Mouse (Mus musculus) T-cell, adult 2 months (primary cell): ENCODE results near the gene Bcas3.
"Not testable (repeated sequence)": the region's sequence is repeated elsewhere in the genome, so short reads cannot be mapped to it uniquely, and the experiment has no call there.

Experiments used
- DNase-seq: peaks from one replicate; pipeline ENCODE4 v3.0.0; 2022; ENCODE audit warnings: low spot score

Gene Bcas3

DNA sequence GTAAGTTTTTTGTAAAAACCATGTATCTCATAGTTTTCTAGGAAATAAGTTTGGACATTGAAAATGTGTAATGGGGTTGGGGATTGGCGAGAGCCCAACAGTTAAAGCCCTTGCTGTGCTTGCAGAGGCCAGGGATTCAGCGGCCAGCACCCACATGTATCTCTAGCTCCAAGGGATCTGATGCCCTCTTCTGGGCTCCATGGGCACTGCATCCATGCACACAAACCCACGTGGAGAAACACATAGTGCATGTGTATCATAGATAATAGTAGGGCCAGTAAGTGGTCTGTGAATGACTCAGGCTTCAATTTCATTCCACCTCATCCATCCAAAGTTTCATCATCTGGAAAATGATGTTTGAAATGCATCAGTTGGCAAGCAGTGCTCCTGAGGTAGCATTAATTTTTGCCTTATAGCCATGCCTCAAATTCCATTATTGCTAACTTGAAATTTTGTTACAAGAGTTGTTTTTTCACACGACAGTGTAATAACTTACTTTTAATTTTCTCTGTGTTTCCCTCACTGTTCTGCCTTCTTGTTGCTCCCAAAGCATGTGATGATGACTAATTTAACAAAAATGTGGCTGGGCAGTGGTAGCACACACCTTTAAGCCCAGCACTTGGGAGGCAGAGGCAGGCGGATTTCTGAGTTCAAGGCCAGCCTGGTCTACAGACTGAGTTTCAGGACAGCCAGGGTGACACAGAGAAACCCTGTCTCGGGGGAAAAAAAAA is 129.9 kb downstream of the Bcas3 start:
- no peak for DNase-seq

DNA sequence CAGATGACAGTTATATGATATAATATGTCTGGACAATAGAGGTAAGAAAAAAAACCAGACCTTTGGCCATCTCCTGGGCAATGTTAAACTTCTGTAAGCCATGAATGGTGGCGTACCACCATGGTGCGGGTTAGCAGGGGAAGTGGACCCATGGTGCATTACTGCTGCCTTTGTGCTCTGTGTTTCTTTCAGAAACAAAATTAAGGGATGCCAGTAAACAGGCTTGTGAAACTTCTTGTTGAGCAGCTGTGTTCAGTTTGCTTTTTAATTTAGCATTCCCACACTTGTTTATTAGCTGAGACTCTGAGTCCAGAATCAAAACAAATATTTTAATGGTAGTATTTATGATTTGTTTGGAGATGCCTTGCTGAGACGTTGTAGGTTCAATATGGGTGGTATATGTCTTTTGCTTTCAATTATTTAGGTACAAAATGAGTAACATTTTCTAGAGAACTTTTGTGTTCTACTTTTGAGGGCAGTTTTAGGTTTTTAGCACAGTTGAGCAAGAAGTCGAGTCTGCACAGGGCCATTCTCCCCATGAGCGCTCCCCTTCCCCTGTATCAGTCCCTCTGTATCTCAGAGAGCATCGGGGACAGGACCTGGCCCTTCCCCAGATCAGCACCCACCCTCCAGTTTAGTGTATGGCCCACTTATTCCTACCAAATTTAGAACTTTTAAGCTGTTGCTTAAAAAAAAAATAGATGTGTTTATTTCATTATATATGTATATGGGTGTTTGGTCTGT is 132.4 kb downstream of the Bcas3 start:
- DNase-seq: no peak

DNA sequence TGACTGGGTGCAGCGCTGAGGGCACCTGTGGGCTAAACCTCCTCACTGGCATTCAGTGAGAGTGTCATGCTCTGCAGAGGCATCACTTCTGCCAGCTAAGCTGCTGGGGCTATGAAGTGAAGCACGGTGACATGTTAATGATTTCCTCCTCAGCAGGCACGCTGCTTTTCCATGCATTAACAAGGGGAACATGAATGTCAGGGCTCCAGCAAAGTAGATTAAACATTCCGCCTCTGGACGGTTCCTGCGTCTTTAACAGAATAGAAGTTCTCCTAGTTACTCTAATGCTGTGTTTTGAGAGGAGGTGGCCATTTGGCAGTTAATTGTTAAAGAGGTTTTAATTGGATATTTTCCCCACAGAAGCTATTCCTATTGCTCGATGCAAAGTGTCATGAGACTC is 134.5 kb downstream of the Bcas3 start:
- no peak for DNase-seq

DNA sequence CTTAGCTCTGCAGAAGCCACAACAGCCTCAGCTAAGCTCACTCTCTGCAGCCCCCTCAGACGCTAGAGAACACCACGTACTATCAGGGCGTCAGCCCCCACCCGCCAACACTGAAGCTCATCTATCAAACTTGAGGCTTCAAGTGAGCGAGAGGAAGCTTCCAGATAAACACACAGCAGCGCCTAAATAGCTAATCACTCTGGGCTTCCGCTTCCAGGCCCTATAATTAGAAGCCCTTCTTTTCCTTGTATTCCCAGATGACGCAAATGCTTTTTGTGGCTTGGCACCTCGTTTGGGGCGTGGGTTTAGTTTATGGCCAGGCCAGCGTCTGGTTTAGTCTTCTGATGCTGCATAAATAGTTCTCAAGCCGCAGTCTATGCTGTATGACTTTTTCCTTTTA is 139.3 kb downstream of the Bcas3 start:
- no peak for DNase-seq

DNA sequence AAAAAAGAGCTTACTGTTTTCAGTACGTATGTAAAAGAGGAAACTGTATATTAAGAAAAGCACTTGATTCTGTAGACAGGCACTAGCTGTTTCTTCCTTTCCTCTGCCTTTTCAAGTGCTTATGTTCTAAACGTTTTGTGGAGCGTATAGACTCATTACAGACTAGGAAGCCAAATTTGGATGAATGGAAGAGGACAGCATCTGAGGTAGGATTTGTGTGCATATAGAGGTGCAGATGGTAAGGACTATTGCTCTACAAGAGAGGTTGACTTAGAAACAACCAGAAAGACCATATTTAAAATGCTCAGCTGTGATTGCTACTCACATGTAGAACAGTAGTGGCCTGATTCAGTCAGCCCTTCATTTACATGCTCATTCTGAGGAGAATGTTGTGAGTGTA is 139.7 kb downstream of the Bcas3 start:
- no peak for DNase-seq

DNA sequence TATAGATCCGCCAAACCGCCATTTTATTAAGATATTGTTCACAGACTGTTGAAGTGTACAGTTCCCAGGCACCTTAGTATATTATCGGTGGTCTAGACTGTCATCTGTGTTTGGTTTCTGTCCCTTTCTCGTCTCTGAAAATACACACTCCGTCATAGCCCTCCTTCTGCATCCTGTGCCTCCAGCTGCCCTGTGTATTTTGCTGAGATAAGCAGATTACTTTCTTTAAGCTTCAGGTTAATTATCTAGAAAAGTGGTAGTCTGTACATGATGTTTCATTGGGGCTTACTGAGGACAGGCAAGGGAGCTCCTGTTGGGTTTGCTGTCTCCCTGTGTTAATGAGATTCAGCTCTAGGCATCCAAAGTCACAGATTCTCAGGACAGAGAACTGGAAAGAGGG is 146.6 kb downstream of the Bcas3 start:
- no peak for DNase-seq

DNA sequence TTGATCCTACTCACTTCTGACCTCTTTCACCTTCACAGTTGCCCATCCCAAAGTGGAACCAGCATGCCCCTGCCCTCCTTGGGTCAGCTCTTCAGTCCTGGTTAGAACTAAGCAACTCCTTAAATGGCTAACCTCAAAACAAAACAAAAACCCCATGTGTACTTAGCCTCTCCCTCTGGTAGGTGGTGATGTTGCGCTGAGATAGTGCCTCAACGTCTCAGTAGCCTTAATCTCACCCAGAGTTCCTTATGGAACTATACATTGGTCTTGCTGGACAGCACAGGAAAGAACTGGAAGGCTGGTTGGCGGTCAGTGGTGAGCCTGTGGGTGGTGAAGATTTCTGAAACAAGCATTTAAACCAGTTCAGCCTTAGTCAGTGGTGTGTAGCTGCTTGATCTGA is 149.1 kb downstream of the Bcas3 start:
- DNase-seq: no peak

DNA sequence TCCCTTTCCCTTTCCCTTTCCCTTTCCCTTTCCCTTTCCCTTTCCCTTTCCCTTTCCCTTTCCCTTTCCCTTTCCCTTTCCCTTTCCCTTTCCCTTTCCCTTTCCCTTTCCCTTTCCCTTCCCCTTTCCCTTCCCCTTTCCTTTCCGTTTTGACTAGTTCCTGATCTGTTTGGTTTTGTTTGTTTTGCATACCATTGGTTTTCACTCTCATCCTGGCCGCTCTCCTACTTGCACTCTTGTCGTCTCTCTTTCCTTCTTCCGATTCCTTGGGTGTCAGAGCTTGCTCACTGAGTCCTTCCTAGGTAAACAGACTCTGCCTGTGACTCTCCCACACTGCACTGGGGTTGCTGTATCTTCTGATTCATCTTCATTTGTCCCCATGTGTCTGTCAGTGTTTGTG is 151.8 kb downstream of the Bcas3 start:
- DNase-seq: not testable (repeated sequence)

DNA sequence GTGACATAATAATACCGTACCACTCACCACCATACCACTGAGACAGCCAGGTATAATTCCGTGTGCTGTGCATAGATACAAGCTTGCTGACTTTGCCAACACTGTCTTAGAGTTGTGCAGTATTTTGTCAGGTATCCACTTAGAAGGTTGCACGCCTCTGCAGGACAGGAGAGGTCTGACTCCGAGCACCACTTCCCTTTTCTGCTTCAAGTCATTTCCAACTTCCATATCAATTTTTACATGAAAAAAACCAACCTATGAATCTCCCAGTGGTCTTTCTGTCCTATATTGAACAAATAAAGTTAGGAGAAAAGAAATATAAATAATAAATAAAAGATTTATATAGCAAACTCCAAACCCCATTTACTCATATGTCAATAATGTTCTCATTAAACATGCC is 152.8 kb downstream of the Bcas3 start:
- no peak for DNase-seq

DNA sequence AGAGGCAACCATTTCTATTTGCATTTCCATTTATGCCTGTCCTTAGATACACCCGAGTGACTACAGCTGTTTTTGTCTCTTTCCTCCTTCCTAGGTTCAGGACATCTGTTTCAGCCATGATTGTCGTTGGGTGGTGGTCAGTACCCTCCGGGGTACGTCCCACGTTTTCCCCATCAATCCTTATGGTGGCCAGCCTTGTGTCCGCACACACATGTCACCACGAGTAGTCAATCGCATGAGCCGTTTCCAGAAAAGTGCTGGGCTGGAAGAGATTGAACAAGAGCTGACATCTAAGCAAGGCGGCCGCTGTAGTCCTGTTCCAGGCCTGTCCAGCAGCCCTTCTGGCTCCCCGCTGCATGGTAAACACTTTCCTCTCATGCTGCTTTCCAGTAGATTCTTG is 156.4 kb downstream of the Bcas3 start:
- DNase-seq: no peak

DNA sequence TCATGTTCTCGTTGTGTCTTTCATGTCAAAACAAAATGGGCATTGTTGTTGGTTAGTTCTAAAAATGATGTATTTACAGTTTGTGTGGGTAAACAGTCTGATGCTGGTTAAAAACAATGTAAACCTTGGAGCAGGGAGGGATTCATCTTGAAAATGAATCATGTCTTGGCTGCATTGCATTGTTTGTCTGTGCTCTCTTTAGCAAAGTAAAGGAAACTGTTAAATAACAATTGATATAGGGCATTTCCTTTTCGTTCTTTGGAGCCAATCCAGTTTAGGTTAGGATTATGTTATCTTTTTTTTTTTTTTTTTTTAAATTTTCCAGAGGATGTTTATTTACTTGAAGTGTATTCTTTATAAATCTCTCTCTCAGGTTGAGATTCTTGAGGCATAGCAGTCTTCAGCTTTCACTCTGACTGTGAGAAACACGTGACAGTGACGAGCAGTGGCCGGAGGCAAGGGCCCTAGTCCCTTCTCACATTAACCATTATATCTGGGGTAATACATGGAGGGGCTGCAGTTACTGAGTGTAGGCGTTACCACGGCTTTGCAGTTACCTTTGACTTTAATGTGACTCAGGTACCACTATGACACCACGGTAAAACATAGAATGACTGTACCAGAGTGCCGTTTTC is 158.4 kb downstream of the Bcas3 start:
- no peak for DNase-seq

DNA sequence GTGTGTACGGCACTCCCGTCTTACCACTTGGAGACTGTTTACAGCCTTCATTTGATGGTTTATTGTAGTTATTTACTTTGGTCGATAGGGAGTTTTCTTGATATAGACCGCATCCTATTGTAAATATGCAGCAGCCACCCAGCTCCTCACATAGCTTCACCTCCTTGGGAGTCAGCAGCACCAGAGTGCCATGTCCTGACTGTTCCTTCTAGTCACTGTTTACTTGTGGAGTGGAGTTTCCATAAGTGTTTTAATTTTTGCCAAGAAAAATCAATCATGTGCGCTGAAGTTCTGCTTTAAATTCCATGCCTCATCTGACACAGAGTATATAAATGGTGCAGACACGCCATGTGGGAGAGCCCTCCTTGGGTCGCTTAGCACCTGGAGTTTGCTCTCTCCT is 163.8 kb downstream of the Bcas3 start:
- no peak for DNase-seq

DNA sequence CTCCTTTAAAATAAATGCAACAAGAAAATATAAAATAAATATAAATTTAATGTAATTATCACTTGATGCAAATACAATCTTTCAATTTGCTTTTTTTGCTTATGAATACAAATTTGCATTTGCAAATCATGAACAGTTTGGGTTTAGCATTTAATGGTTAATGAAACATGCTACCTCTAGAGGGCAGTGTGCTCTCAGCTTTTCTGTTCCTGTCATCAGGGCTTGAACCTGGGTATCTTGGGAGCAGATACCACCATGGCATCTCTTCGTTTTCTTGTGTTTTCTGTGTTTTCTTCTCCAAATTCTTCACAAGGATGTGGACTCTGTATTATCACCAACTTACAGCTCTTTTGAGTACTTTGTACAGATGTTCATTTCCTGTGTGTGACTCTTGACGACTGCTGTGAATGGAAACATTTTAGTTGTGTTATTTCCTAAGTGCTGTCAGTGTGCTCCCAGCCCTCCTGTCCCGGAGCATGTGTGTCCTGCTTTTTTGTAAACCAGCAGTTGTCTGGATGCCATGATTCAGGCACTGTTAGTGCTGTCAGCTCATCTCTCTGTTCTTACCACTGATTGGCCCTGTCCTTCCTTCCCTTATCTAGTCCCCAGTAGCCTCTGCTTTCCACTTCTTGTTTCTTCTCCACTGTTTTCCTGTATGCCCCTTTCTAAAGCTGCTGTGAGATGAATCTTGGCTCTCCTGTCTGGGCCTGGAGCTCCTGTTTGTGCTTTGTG is 165.2 kb downstream of the Bcas3 start:
- DNase-seq: peak; percentile 1

DNA sequence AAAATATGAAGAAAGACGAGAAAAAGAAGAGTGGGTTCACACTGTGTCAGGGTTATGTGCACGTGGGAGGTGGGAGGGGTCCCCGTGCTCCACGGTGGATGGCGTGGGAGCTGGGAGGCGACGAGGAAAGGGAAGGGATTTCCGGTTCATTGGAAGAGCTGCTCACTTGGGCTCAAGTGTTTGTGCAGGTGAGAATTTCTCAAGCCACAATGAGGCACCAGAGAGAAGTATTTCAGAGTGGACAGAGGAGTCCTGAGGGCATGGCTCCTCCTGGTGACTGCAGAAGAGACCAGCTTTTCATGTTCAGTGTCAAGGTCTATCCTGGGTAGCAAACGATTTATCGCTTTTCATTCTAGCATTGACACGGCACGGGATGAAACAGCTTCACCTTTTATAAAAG is 167.3 kb downstream of the Bcas3 start:
- DNase-seq: no peak

DNA sequence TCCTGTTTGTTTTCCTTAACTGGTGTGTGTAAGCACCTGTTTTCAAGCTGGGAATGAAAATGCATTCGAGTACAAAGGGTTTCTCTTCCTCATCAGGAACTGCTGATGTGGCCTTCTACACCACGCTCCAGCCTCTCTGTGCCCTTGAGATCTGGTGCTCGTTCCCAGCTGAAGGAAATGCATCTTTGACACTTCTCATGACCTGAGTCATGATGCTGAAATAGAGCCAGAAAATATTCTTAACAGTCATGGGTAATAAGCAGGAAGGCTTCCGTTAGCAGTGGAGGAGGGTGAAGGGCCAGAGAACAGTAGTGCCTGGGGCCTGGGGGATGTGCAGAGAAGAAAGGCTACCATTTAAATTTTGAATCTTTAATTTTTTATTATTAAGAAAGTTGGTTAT is 168.0 kb downstream of the Bcas3 start:
- no peak for DNase-seq

DNA sequence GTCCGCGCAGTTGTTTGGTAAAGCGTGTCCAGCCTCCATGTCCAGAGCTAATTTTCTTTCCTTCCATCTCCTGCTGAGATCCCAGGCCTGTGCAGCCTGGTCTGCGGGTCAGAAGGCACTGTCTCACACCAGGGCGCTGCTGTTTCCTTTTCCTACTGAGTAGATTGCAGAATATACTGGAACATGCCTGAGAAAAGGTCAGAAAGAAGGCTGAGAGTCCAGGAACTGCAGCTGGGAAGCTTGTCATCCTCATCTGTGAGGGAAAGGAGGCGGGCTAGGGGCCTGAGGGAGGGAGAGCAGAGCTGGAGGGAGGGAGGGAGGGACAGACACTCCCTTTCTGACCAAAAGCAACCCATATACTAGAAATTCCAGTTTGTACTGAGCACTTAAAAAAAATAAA is 170.7 kb downstream of the Bcas3 start:
- DNase-seq: no peak

DNA sequence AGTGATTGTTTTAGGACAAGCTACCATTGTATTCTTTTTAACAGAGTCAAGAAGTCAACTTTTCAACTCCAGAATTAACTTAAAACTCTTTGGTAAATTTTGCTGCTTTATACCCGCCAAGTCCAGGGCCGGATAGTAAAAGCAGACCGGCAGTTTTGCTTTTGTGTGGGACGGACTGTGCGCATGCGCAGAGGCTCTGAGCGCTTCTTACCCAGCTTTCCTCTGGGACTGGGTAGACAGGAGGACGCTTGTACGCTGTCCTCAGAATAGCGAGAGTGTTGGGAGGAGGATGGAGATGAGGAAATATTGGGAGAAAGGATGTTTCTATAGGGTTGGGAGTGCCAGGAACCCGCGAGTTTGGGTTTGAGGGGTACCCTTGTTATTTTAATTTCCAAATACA is 171.2 kb downstream of the Bcas3 start:
- peak; percentile 22 for DNase-seq

DNA sequence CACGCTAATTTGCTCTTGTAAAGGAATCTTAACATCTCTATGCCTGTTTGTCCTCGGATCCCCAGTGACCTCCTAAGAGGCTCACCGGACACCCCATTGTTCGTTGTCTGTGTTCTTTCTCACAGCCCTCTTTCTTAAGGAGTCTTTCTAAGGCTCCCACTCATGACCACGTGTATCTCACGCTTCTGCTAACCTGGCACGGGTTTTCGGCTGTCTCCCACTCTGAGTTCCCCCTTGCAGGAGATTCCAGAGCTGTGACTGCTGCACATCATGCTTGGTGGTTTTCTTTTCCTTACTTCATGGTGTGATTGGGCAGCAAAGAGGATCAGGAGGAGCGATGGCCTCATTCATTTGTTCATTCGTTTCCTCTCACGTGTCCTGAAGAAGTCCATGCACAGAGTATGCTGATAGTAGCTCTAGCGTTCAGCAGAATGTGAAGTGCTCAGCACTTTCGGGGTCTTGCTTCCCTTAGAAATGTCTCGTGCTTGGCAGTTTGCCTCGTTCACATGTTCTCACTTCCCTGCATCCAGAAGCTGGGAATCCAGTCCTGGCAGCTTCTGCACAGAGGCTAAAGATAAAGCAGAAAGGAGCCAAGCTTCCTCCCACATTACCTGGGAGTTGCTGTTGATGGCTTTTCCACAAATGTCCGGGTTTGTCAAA is 172.0 kb downstream of the Bcas3 start:
- DNase-seq: no peak

DNA sequence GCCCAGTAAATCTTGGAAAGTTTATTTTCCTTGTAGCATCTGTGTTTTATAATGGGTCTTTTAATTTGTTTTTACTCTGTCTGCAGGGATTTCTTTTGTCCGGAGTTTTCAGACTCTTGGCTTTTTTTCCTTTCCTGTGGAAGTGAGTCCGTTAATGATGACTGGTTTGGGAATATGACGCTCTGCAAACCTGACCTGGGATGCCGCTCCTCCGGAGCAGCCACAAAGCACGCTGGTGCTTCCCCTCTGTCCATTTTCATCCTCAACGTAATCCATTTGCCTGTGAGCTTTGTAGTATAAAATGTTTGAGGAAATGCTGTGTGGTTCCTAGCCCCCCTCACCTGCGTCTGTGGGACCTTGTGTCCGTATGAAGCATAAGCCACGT is 172.5 kb downstream of the Bcas3 start:
- no peak for DNase-seq

DNA sequence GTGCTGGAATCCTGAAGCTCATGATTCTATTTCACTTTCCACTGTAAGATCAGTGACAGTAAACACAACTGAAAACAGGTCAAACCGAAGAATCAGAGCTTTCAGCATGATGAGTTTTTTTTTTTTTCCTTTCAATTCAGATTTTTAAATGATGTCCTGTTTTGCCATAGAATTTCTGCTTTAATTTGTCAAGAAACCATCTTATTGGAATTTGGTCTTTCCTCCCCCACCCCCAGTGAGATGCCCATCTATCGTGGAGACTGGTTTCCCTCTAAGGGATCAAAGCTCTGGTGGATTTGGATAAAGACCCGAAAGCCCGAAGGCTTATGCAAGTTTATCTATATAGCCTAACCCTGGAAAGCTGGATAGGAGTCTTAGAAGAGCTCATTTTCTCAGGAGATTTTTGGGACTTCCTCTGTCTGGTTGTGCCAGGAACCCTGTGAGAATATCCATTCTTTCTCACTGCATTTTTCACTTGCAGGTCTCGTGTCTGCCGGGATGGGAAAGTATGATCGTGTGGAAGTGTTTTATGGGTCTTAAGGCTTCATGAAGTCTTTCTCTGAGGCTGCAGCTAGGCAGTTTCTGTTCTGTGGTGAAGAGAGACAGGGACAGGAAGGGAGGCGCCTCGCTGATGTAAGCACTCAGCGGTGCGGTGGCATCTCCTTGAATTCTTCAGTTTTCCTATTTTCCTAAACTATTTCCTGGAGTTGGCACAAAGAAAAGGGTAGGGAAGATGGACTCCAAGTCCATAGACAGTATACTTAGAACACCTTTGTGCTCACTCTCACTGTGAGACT is 173.2 kb downstream of the Bcas3 start:
- no peak for DNase-seq

DNA sequence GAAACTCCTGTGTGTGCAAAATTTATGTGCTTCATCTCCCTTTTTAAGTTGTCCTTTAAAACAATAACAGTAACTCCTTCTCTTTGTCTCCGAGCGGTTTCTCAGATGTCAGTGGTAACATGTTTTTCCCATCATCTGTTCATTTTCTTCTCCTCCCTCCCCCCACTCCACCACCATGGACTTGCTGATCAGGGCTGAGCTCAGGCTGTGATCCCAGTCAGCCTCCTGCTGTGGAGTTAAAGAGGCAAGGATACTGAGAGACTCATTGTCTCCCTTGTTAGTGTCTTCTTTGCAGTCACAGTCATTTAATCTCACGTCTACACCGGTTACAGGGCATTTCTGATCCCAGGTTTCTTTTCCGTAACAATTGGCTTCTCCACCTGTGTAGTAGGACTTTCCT is 174.3 kb downstream of the Bcas3 start:
- DNase-seq: no peak
